Mouse (Mus musculus) MEL (cell line): ENCODE measurements around the gene Lipa. TPM values are rescaled to one million over a fixed set of nuclear protein-coding genes. Genes with fewer than 3 reads are reported as not detected.
A peak's percentile ranks its signal among the peaks of the same experiment; 100 is the strongest.

ENCODE experiments used
- DNase-seq: peaks from one replicate; pipeline ENCODE4 v3.0.0; 2011; ENCODE audit warnings: low read depth, low spot score
- H3K27ac ChIP-seq: 2 replicates; pipeline ENCODE4 v1.5.1; 2012; ENCODE audit warnings: low read depth, mild to moderate bottlenecking, control low read depth, low read length, moderate library complexity; ENCODE audit not compliant: control insufficient read depth
- H3K27me3 ChIP-seq, 2 experiments: fragments of 150-350 bp in 1 of 2; sonication (generic) in 1 of 2; 2 replicates each; pipeline ENCODE4 v1.6.1; 2012; ENCODE audit warnings: low read length in 2 of 2, mild to moderate bottlenecking in 2 of 2, improper control_type of control experiment in 1 of 2, moderate library complexity in 1 of 2; ENCODE audit not compliant: insufficient read depth in 2 of 2, control insufficient read depth in 1 of 2
- H3K36me3 ChIP-seq, 2 experiments: 2 replicates each; pipeline ENCODE4 v1.6.1; 2012 to 2014; ENCODE audit warnings: low read length in 2 of 2, improper control_type of control experiment in 1 of 2, inconsistent platforms in 1 of 2, mild to moderate bottlenecking in 1 of 2; ENCODE audit not compliant: insufficient read depth in 2 of 2, control insufficient read depth in 1 of 2
- H3K4me1 ChIP-seq, 2 experiments: fragments of 150-350 bp in 1 of 2; sonication (generic) in 1 of 2; 2 replicates each; pipeline ENCODE4 v1.6.1; 2012; ENCODE audit warnings: low read length in 2 of 2, improper control_type of control experiment in 1 of 2, mild to moderate bottlenecking in 1 of 2; ENCODE audit not compliant: insufficient read depth in 2 of 2, control insufficient read depth in 1 of 2
- H3K4me3 ChIP-seq, 2 experiments: fragments of 150-350 bp in 1 of 2; sonication (generic) in 1 of 2; 2 replicates each; pipeline ENCODE4 v1.5.1; 2012; ENCODE audit warnings: low read depth in 2 of 2, low read length in 2 of 2, mild to moderate bottlenecking in 2 of 2, moderate library complexity in 2 of 2, control low read depth in 1 of 2, improper control_type of control experiment in 1 of 2; ENCODE audit not compliant: control insufficient read depth in 1 of 2, insufficient read depth in 1 of 2
- H3K79me2 ChIP-seq: 2 replicates; pipeline ENCODE4 v1.6.1; 2012; ENCODE audit warnings: mild to moderate bottlenecking, low read length, moderate library complexity; ENCODE audit not compliant: control insufficient read depth, poor library complexity, insufficient read depth
- H3K9ac ChIP-seq: 2 replicates; pipeline ENCODE4 v1.6.1; 2012; ENCODE audit warnings: low read depth, mild to moderate bottlenecking, control low read depth, low read length, moderate library complexity; ENCODE audit not compliant: control insufficient read depth, poor library complexity, severe bottlenecking
- H3K9me3 ChIP-seq: fragments of 150-350 bp; sonication (generic); replicated peaks from 2 replicates; pipeline ENCODE4 v1.6.1; 2012; ENCODE audit warnings: mild to moderate bottlenecking, low read length, improper control_type of control experiment, moderate library complexity; ENCODE audit not compliant: insufficient read depth
- BHLHE40 ChIP-seq: IDR thresholded peaks from 2 replicates; pipeline ENCODE4 v1.6.1; 2012; ENCODE audit warnings: low read depth, mild to moderate bottlenecking, inconsistent platforms, low read length, improper control_type of control experiment, borderline replicate concordance
- CHD1 ChIP-seq: IDR thresholded peaks from 2 replicates; pipeline ENCODE4 v1.6.1; 2012; ENCODE audit warnings: low read depth, mild to moderate bottlenecking, inconsistent platforms, low read length, improper control_type of control experiment
- CHD2 ChIP-seq: IDR thresholded peaks from 2 replicates; pipeline ENCODE4 v1.6.1; 2011; ENCODE audit warnings: low read length, improper control_type of control experiment
- CTCF ChIP-seq, 3 experiments: IDR thresholded peaks in 2 of 3; conservative IDR thresholded peaks in 1 of 3; 2 replicates each; pipeline ENCODE4 v1.5.1; 2011 to 2012; ENCODE audit warnings: low read length in 3 of 3, low read depth in 2 of 3, mild to moderate bottlenecking in 2 of 3, improper control_type of control experiment in 1 of 3, inconsistent platforms in 1 of 3, mixed read lengths in 1 of 3, moderate library complexity in 1 of 3; ENCODE audit not compliant: control insufficient read depth in 1 of 3, insufficient read depth in 1 of 3, poor library complexity in 1 of 3, severe bottlenecking in 1 of 3
- E2F4 ChIP-seq: IDR thresholded peaks from 2 replicates; pipeline ENCODE4 v1.6.1; 2011; ENCODE audit warnings: low read depth, low read length, improper control_type of control experiment, borderline replicate concordance
- ETS1 ChIP-seq: IDR thresholded peaks from 2 replicates; pipeline ENCODE4 v1.6.1; 2012; ENCODE audit warnings: low read depth, mild to moderate bottlenecking, inconsistent platforms, low read length, improper control_type of control experiment, moderate library complexity
- GABPA ChIP-seq: IDR thresholded peaks from 2 replicates; pipeline ENCODE4 v1.6.1; 2012; ENCODE audit warnings: low read depth, mild to moderate bottlenecking, inconsistent platforms, low read length, improper control_type of control experiment, moderate library complexity
- GATA1 ChIP-seq: IDR thresholded peaks from 2 replicates; pipeline ENCODE4 v1.6.1; 2011; ENCODE audit warnings: low read depth, low read length, improper control_type of control experiment
- JUND ChIP-seq: IDR thresholded peaks from 2 replicates; pipeline ENCODE4 v1.6.1; 2011; ENCODE audit warnings: low read depth, mild to moderate bottlenecking, improper control_type of control experiment, low read length
- KAT2A ChIP-seq: conservative IDR thresholded peaks from 2 replicates; pipeline ENCODE4 v1.6.1; 2012; ENCODE audit warnings: low read depth, low read length, improper control_type of control experiment, inconsistent platforms
- MAFK ChIP-seq: IDR thresholded peaks from 2 replicates; pipeline ENCODE4 v1.6.1; 2011; ENCODE audit warnings: low read depth, mild to moderate bottlenecking, low read length, improper control_type of control experiment, borderline replicate concordance
- MAX ChIP-seq: IDR thresholded peaks from 2 replicates; pipeline ENCODE4 v1.6.1; 2011; ENCODE audit warnings: low read length, improper control_type of control experiment
- MEF2A ChIP-seq: IDR thresholded peaks from 2 replicates; pipeline ENCODE4 v1.6.1; 2014; ENCODE audit warnings: low read depth, mild to moderate bottlenecking, inconsistent platforms, low read length, improper control_type of control experiment; ENCODE audit not compliant: poor library complexity, insufficient replicate concordance, severe bottlenecking; ENCODE audit errors: extremely low read depth
- MXI1 ChIP-seq: IDR thresholded peaks from 2 replicates; pipeline ENCODE4 v1.6.1; 2011; ENCODE audit warnings: mild to moderate bottlenecking, low read depth, low read length, improper control_type of control experiment
- MYB ChIP-seq: IDR thresholded peaks from 2 replicates; pipeline ENCODE4 v1.6.1; 2011; ENCODE audit warnings: mild to moderate bottlenecking, low read depth, low read length, improper control_type of control experiment
- MYC ChIP-seq: IDR thresholded peaks from 2 replicates; pipeline ENCODE4 v1.6.1; 2011; ENCODE audit warnings: low read depth, mild to moderate bottlenecking, low read length, improper control_type of control experiment, moderate library complexity
- NELFE ChIP-seq: IDR thresholded peaks from 2 replicates; pipeline ENCODE4 v1.6.1; 2011; ENCODE audit warnings: low read depth, low read length, improper control_type of control experiment
- NRF1 ChIP-seq: IDR thresholded peaks from 2 replicates; pipeline ENCODE4 v1.6.1; 2014; ENCODE audit warnings: low read depth, mild to moderate bottlenecking, inconsistent platforms, low read length, improper control_type of control experiment, moderate library complexity; ENCODE audit not compliant: poor library complexity, insufficient read depth, severe bottlenecking
- POLR2A ChIP-seq, 2 experiments: IDR thresholded peaks; 2 replicates each; pipeline ENCODE4 v1.6.1; 2011 to 2012; ENCODE audit warnings: low read length in 2 of 2, mild to moderate bottlenecking in 2 of 2, control low read depth in 1 of 2, improper control_type of control experiment in 1 of 2, low read depth in 1 of 2, moderate library complexity in 1 of 2; ENCODE audit not compliant: control insufficient read depth in 1 of 2, insufficient read depth in 1 of 2, poor library complexity in 1 of 2
- POLR2AphosphoS5 ChIP-seq: IDR thresholded peaks from 2 replicates; pipeline ENCODE4 v1.6.1; 2012; ENCODE audit warnings: low read depth, borderline replicate concordance, mild to moderate bottlenecking, inconsistent platforms, low read length, moderate library complexity, mixed read lengths
- RAD21 ChIP-seq: IDR thresholded peaks from 2 replicates; pipeline ENCODE4 v1.6.1; 2011; ENCODE audit warnings: mild to moderate bottlenecking, low read depth, low read length, improper control_type of control experiment
- RCOR1 ChIP-seq: IDR thresholded peaks from 2 replicates; pipeline ENCODE4 v1.6.1; 2012; ENCODE audit warnings: low read depth, mild to moderate bottlenecking, inconsistent platforms, low read length, improper control_type of control experiment
- SMC3 ChIP-seq: IDR thresholded peaks from 2 replicates; pipeline ENCODE4 v1.6.1; 2011; ENCODE audit warnings: low read depth, low read length, improper control_type of control experiment
- TAL1 ChIP-seq: IDR thresholded peaks from 2 replicates; pipeline ENCODE4 v1.6.1; 2012; ENCODE audit warnings: mild to moderate bottlenecking, inconsistent platforms, low read length, moderate library complexity, mixed read lengths
- TBP ChIP-seq: IDR thresholded peaks from 2 replicates; pipeline ENCODE4 v1.8.0; 2011; ENCODE audit warnings: low read depth, low read length, improper control_type of control experiment
- TCF12 ChIP-seq: IDR thresholded peaks from 2 replicates; pipeline ENCODE4 v1.6.1; 2014; ENCODE audit warnings: low read depth, mild to moderate bottlenecking, inconsistent platforms, low read length, improper control_type of control experiment, moderate library complexity
- UBTF ChIP-seq: IDR thresholded peaks from 2 replicates; pipeline ENCODE4 v1.6.1; 2012; ENCODE audit warnings: low read depth, mild to moderate bottlenecking, inconsistent platforms, low read length, improper control_type of control experiment, moderate library complexity, borderline replicate concordance; ENCODE audit not compliant: insufficient read depth
- USF1 ChIP-seq: IDR thresholded peaks from 2 replicates; pipeline ENCODE4 v1.6.1; 2014; ENCODE audit warnings: low read depth, mild to moderate bottlenecking, inconsistent platforms, low read length, improper control_type of control experiment, moderate library complexity
- ZC3H11A ChIP-seq: IDR thresholded peaks from 2 replicates; pipeline ENCODE4 v1.6.1; 2012; ENCODE audit warnings: low read depth, mild to moderate bottlenecking, inconsistent platforms, low read length, improper control_type of control experiment
- ZMIZ1 ChIP-seq: IDR thresholded peaks from 2 replicates; pipeline ENCODE4 v1.6.1; 2012; ENCODE audit warnings: low read depth, mild to moderate bottlenecking, inconsistent platforms, low read length, improper control_type of control experiment, moderate library complexity
- ZNF384 ChIP-seq: IDR thresholded peaks from 2 replicates; pipeline ENCODE4 v1.6.1; 2012; ENCODE audit warnings: low read depth, mild to moderate bottlenecking, inconsistent platforms, low read length, improper control_type of control experiment
- polyA plus RNA-seq, 2 experiments: library from polyadenylated mRNA; stranded (reverse) in 1 of 2; unstranded in 1 of 2; fragments of >175 nt in 1 of 2; fragments of >200 nt in 1 of 2; gene quantifications; 2 replicates each; pipeline versions ENCODE4 v1.2.1 to v1.2.4; 2012; ENCODE audit warnings: low replicate concordance in 2 of 2, low read depth in 1 of 2; ENCODE audit not compliant: insufficient read length in 2 of 2, insufficient read depth in 1 of 2, missing spikeins in 1 of 2
- total RNA-seq: library from RNA; depleted of rRNA; stranded (reverse); fragments of 300-350 nt; gene quantifications from 2 replicates; pipeline ENCODE4 v1.2.3, GENCODE M21; 2012

Gene Lipa
- total and polyA plus RNA-seq, 3 experiments = 7.6 to 13.8 TPM; not detected in 1

GRCm38 (mm10) chr19:34550205-34550533 lies 22.9 kb upstream of the Lipa start:
- H3K4me1 ChIP-seq = peaks cover 0 to 2% of the 10 kb centered on the region in 2 experiments; a peak in 2 of 4 replicates
- no peak for DNase-seq
- H3K9ac ChIP-seq = peak overlapping the region; percentile 27
- TF ChIP-seq MYC (no peak), TBP (no peak), ZMIZ1 (no peak), UBTF (no peak), ETS1 (no peak), MXI1 (no peak), ZNF384 (no peak), RAD21 (no peak), POLR2AphosphoS5 (no peak), JUND (no peak), RCOR1 (no peak), MYB (no peak), CHD2 (no peak), TCF12 (no peak), POLR2A (IDR thresholded peaks at IDR 0.05; ENCODE audit: control insufficient read depth in 1 of 2, insufficient read depth in 1 of 2, low read depth in 1 of 2, low read length in 2 of 2, poor library complexity in 1 of 2) (no peak)
- H3K9me3 ChIP-seq = no peaks in the 10 kb centered on the region
- H3K36me3 ChIP-seq = peaks cover 0 to 3% of the 10 kb centered on the region in 2 experiments; a peak in 2 of 4 replicates
- H3K79me2 ChIP-seq = no peaks in the 10 kb centered on the region
- H3K4me3 ChIP-seq = peak overlapping the region; percentile 45 to 48
- H3K27ac ChIP-seq = no peak overlapping the region
- H3K27me3 ChIP-seq = peaks cover 0 to 2% of the 10 kb centered on the region in 2 experiments; a peak in 1 of 4 replicates

GRCm38 (mm10) chr19:34547976-34548375 lies 20.7 kb upstream of the Lipa start:
- peaks cover 0 to 5% of the 10 kb centered on the region in 2 experiments; a peak in 2 of 4 replicates for H3K4me1 ChIP-seq
- peaks cover 0 to 3% of the 10 kb centered on the region in 2 experiments; a peak in 2 of 4 replicates for H3K36me3 ChIP-seq
- H3K4me3 ChIP-seq = no peak overlapping the region
- H3K9me3 ChIP-seq = no peaks in the 10 kb centered on the region
- no peaks in the 10 kb centered on the region for H3K79me2 ChIP-seq
- H3K27ac ChIP-seq = no peak overlapping the region
- H3K9ac ChIP-seq = no peak overlapping the region
- DNase-seq = peak; percentile 89
- H3K27me3 ChIP-seq = peaks cover 2% of the 10 kb centered on the region in 2 experiments
- TF ChIP-seq USF1 = no peak
- TF ChIP-seq TAL1 = no peak
- TF ChIP-seq CHD1 = no peak
- no peak for TF ChIP-seq MAX
- TF ChIP-seq SMC3 = peak; percentile 95
- no peak for TF ChIP-seq NRF1
- no peak for TF ChIP-seq ETS1
- TF ChIP-seq E2F4 = no peak
- TF ChIP-seq TCF12 = no peak
- no peak for TF ChIP-seq GABPA
- peak; percentile 77 to 94 (median 92) for TF ChIP-seq CTCF (IDR thresholded peaks at IDR 0.05 in 2 of 3, conservative IDR thresholded peaks at IDR 0.05 in 1 of 3; ENCODE audit: control insufficient read depth in 1 of 3, insufficient read depth in 1 of 3, low read depth in 2 of 3, low read length in 3 of 3, poor library complexity in 1 of 3, severe bottlenecking in 1 of 3)
- no peak for TF ChIP-seq POLR2AphosphoS5
- TF ChIP-seq ZC3H11A = peak; percentile 76
- TF ChIP-seq BHLHE40 = no peak
- TF ChIP-seq GATA1 = no peak
- TF ChIP-seq MAFK = no peak
- TF ChIP-seq RCOR1 = no peak
- TF ChIP-seq NELFE = no peak
- no peak for TF ChIP-seq MEF2A
- no peak for TF ChIP-seq CHD2
- no peak for TF ChIP-seq POLR2A (IDR thresholded peaks at IDR 0.05; ENCODE audit: control insufficient read depth in 1 of 2, insufficient read depth in 1 of 2, low read depth in 1 of 2, low read length in 2 of 2, poor library complexity in 1 of 2)
- TF ChIP-seq ZNF384 = no peak
- TF ChIP-seq RAD21 = peak; percentile 86
- no peak for TF ChIP-seq KAT2A
